Mouse (Mus musculus) embryo, embryonic 10 days (tissue): ENCODE measurements around the gene Hs1bp3.
A peak's percentile ranks its signal among the peaks of the same experiment; 100 is the strongest.

Source experiments
- DNase-seq: peaks from one replicate; pipeline ENCODE4 v3.0.0-alpha.2; 2015; ENCODE audit warnings: low spot score

Hs1bp3 gene

GRCm38 (mm10) chr12:8336601-8337285 is 23.5 kb downstream of the Hs1bp3 start:
- DNase-seq, result no peak

GRCm38 (mm10) chr12:8337286-8338060 is 24.2 kb downstream of the Hs1bp3 start:
- DNase-seq, result no peak

- DNase-seq, result no peak
Measured at GRCm38 (mm10) chr12:8338491-8338890, 25.3 kb downstream of the Hs1bp3 start.

- no peak for DNase-seq
Measured at GRCm38 (mm10) chr12:8338918-8339317, 25.7 kb downstream of the Hs1bp3 start.

- DNase-seq, result peak; percentile 72
Measured at GRCm38 (mm10) chr12:8339591-8340319, 26.5 kb downstream of the Hs1bp3 start.

- no peak for DNase-seq
Measured at GRCm38 (mm10) chr12:8341008-8341407, 27.8 kb downstream of the Hs1bp3 start.

- no peak for DNase-seq
Measured at GRCm38 (mm10) chr12:8343381-8343780, 30.1 kb downstream of the Hs1bp3 start.

- DNase-seq, result no peak
Measured at GRCm38 (mm10) chr12:8344897-8345296, 31.7 kb downstream of the Hs1bp3 start.

- no peak for DNase-seq
Measured at GRCm38 (mm10) chr12:8345539-8345938, 32.3 kb downstream of the Hs1bp3 start.

- no peak for DNase-seq
Measured at GRCm38 (mm10) chr12:8347746-8348462, 34.7 kb downstream of the Hs1bp3 start.

- peak; percentile 53 for DNase-seq
Measured at GRCm38 (mm10) chr12:8348733-8349513, 35.7 kb downstream of the Hs1bp3 start.

- peak; percentile 58 for DNase-seq
Measured at GRCm38 (mm10) chr12:8351025-8351903, 38.0 kb downstream of the Hs1bp3 start.

GRCm38 (mm10) chr12:8353071-8353470 is 39.8 kb downstream of the Hs1bp3 start:
- DNase-seq, result no peak

- DNase-seq, result no peak
Measured at GRCm38 (mm10) chr12:8354187-8354586, 41.0 kb downstream of the Hs1bp3 start.

- DNase-seq, result no peak
Measured at GRCm38 (mm10) chr12:8355011-8355410, 41.8 kb downstream of the Hs1bp3 start.

- peak; percentile 31 for DNase-seq
Measured at GRCm38 (mm10) chr12:8357449-8357848, 44.2 kb downstream of the Hs1bp3 start.

- no peak for DNase-seq
Measured at GRCm38 (mm10) chr12:8358344-8358966, 45.2 kb downstream of the Hs1bp3 start.

GRCm38 (mm10) chr12:8359418-8360112 is 46.3 kb downstream of the Hs1bp3 start:
- no peak for DNase-seq

- DNase-seq, result no peak
Measured at GRCm38 (mm10) chr12:8361866-8362265, 48.6 kb downstream of the Hs1bp3 start.
